Mouse (Mus musculus): ENCODE data around the gene Olfr1373.

DNA sequence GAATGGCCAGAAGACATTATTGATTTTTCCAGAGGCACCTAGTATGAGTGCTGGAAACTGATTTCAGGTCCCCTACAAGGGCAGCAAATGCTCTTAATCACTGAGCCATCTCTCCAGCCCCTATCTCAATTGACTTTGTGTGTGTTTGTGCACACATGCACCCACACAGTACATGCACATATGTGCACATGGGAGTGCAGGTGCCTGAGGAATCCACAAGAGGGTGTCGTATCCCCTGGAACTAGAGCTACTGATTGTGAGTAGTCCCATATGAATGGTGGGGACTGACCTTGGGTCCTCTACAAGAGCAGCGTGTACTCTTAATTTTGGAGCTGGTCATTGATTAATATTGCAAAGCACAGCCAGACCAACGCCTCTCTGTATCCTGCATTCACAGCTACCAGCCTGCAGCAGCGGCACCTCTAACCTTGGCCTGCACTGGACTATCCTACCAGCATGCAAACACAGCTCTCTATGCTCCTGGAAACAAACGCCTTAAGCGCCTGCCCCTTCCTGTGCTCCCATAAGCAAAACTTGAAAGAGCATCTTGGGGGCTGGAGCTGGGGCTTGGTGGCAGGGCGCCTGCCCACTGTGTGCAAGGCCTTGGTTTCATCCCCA lies 14.8 kb downstream of the Olfr1373 start:
- no peak for TF ChIP-seq POLR2A (IDR thresholded peaks at IDR 0.05; ENCODE audit: borderline replicate concordance, low read depth, low read length)
- TF ChIP-seq CTCF (IDR thresholded peaks at IDR 0.05; ENCODE audit: low read depth, low read length): no peak
